Mouse (Mus musculus) bone marrow macrophage, adult 2 months (primary cell): ENCODE results near the gene Slc10a1.

ENCODE experiments used
- CTCF ChIP-seq: IDR thresholded peaks from 2 replicates; pipeline ENCODE4 v1.5.1; 2012; ENCODE audit warnings: low read depth, mild to moderate bottlenecking, low read length, moderate library complexity
- POLR2A ChIP-seq: IDR thresholded peaks from 2 replicates; pipeline ENCODE4 v1.6.1; 2012; ENCODE audit warnings: mild to moderate bottlenecking, low read depth, low read length, borderline replicate concordance

DNA sequence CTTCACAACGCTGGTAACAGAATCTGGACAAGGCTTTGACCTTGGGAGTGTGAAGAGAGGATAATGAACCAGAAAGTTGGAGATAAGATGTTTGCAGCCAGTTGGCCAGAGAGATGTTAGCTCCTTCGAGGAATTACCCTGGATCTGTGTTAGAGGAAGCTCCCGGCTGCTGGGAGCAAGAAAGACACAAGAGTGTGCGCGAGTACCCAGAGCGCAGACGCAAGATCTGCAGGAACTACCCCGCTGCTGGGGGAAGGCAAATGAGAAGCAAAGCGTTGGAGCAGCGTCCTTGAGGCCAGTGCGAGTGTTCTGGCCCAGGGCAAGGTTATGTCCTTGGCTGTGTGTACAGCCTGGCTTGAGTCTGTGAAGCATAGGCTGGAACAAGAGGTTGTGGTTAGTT is 45.0 kb upstream of the Slc10a1 start:
- TF ChIP-seq POLR2A (no peak), CTCF (no peak)
